Mouse (Mus musculus) lung, adult 2 months (tissue): ENCODE results near the gene C9orf72.

ENCODE experiments used
- CTCF ChIP-seq: fragments of 200-500 bp; IDR thresholded peaks from 2 replicates; pipeline ENCODE4 v1.5.1; 2011; ENCODE audit warnings: mild to moderate bottlenecking, low read length, control low read depth; ENCODE audit not compliant: insufficient read depth
- POLR2A ChIP-seq: fragments of 200-500 bp; IDR thresholded peaks from 2 replicates; pipeline ENCODE4 v1.6.1; 2011; ENCODE audit warnings: low read depth, mild to moderate bottlenecking, control low read depth, low read length, borderline replicate concordance; ENCODE audit errors: extremely low read depth

- TF ChIP-seq CTCF (no peak), POLR2A (no peak)
Observed at GRCm38 (mm10) chr4:35165275-35165674, 60.7 kb downstream of the C9orf72 start.
